Mouse (Mus musculus) CH12.LX (cell line): ENCODE measurements at regions not wholly inside any gene's neighbourhood (a gene's known extent, or its start where the extent isn't known, plus 50 kb on each side); places are given as distances from the start of the nearest gene placed in this dataset.

Experiments
- CTCF ChIP-seq, 2 experiments: IDR thresholded peaks in 1 of 2; conservative IDR thresholded peaks in 1 of 2; 2 replicates each; pipeline ENCODE4 v1.5.1; 2011 to 2012; ENCODE audit warnings: low read depth in 2 of 2, low read length in 2 of 2, improper control_type of control experiment in 1 of 2, inconsistent platforms in 1 of 2, mild to moderate bottlenecking in 1 of 2, moderate library complexity in 1 of 2
- HCFC1 ChIP-seq: IDR thresholded peaks from 2 replicates; pipeline ENCODE4 v1.6.1; 2012; ENCODE audit warnings: low read depth, mild to moderate bottlenecking, inconsistent platforms, low read length, improper control_type of control experiment
- JUND ChIP-seq: conservative IDR thresholded peaks from 2 replicates; pipeline ENCODE4 v1.6.1; 2011; ENCODE audit warnings: low read depth, low read length, improper control_type of control experiment
- RAD21 ChIP-seq: IDR thresholded peaks from 2 replicates; pipeline ENCODE4 v1.6.1; 2011; ENCODE audit warnings: low read depth, mild to moderate bottlenecking, low read length, improper control_type of control experiment, moderate library complexity
- ZC3H11A ChIP-seq: IDR thresholded peaks from 2 replicates; pipeline ENCODE4 v1.6.1; 2012; ENCODE audit warnings: low read depth, mild to moderate bottlenecking, inconsistent platforms, low read length, improper control_type of control experiment
- ZKSCAN1 ChIP-seq: IDR thresholded peaks from 2 replicates; pipeline ENCODE4 v1.6.1; 2012; ENCODE audit warnings: low read depth, inconsistent platforms, low read length, improper control_type of control experiment, borderline replicate concordance

GRCm38 (mm10) chr16:58136144-58136905, 271.9 kb upstream of the Dcbld2 start:
- TF ChIP-seq CTCF (conservative IDR thresholded peaks at IDR 0.05 in 1 of 2, IDR thresholded peaks at IDR 0.05 in 1 of 2; ENCODE audit: low read depth in 2 of 2, low read length in 2 of 2) (no peak), ZC3H11A (no peak), RAD21 (no peak), ZKSCAN1 (no peak), HCFC1 (no peak), JUND (no peak)
